8 mouse cellular contexts compared by ENCODE assay signal in the genomic region with DNA sequence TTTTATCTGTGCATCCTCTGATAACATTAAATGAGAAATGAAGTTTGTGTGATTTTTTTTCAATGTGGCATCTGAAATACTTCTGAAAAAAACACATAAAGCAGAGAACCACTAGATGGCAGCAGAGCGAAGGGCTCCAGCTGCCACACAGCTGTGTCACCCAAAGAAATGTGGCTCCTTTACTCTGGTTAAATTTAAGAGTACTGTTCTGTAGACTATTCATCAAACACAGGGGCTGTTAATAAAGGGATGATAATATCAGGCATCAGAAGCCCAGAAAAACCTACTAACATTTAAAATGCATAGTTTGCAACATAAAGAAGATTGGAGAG. TPM values are rescaled to one million over a fixed set of nuclear protein-coding genes. Genes with fewer than 3 reads are reported as not detected.
A peak's percentile ranks its signal among the peaks of the same experiment; 100 is the strongest.
DNase-seq lines count a peak whose midpoint lies in the region; ATAC-seq and TF ChIP-seq lines count a peak whose summit lies in the region.

No protein-coding gene starts in this region.

- DNase-seq in kidney, adult 8-10 months: peak; percentile 14 to 36
- no peak for DNase-seq in kidney, adult 11 months
- peak; percentile 44 for DNase-seq in ES-CJ7 (ENCODE audit: low read depth, low spot score)
- peak; percentile 39 for DNase-seq in c-Kit-positive CD71-negative TER-119-negative erythroid progenitor cells, embryonic 14.5 days (ENCODE audit: low read depth)
- DNase-seq in heart, postnatal 36 days: peak; percentile 26 to 31
- peak; percentile 89 for DNase-seq in limb, embryonic 14.5 days (ENCODE audit: low spot score)
- no peak for DNase-seq in Muller cell, postnatal 12 days (ENCODE audit: inconsistent ontology term)

- H3K4me2 ChIP-seq in limb, embryonic 14.5 days (replicated peaks; ENCODE audit: low read depth, low read length, severe bottlenecking): no peak overlapping the region
- no peak overlapping the region for H3K4me2 ChIP-seq in neural tube, embryonic 13.5 days

- TF ChIP-seq POLR2A in limb, embryonic 14.5 days (IDR thresholded peaks at IDR 0.05; ENCODE audit: borderline replicate concordance, extremely low read depth, insufficient read depth, insufficient read length): no peak

- no peak overlapping the region for H3K9ac ChIP-seq in limb, embryonic 14.5 days (ENCODE audit: low read depth, low read length, severe bottlenecking)
- H3K9ac ChIP-seq in neural tube, embryonic 13.5 days: no peak overlapping the region

- H3K4me1 ChIP-seq in limb, embryonic 14.5 days (ENCODE audit: control insufficient read depth, insufficient read depth, low read length): no peaks in the 10 kb centered on the region
- H3K4me1 ChIP-seq in neural tube, embryonic 13.5 days (replicated peaks): no peaks in the 10 kb centered on the region

- no peaks in the 10 kb centered on the region for H3K27me3 ChIP-seq in limb, embryonic 14.5 days (ENCODE audit: control insufficient read depth, insufficient read depth, low read length)
- H3K27me3 ChIP-seq in neural tube, embryonic 13.5 days: no peaks in the 10 kb centered on the region

- H3K27ac ChIP-seq in limb, embryonic 14.5 days (replicated peaks; ENCODE audit: low read depth, low read length): no peak overlapping the region
- H3K27ac ChIP-seq in neural tube, embryonic 13.5 days (replicated peaks): no peak overlapping the region

- intact Hi-C loops in heart, postnatal 36 days (cut with DNase I): loop anchor here (1.0 to 10.0 kb wide), 4 partner anchors 158 to 1240 kb away; a partner anchor contains a TSS

- H3K36me3 ChIP-seq in limb, embryonic 14.5 days (ENCODE audit: control insufficient read depth, insufficient read depth, low read length): no peaks in the 10 kb centered on the region
- no peaks in the 10 kb centered on the region for H3K36me3 ChIP-seq in neural tube, embryonic 13.5 days

- 0% methylated on average over 1 of the region's 1 CpGs for WGBS in limb, embryonic 14.5 days
- WGBS in neural tube, embryonic 13.5 days: 0% methylated on average over 1 of the region's 1 CpGs

- H3K9me3 ChIP-seq in limb, embryonic 14.5 days (ENCODE audit: control insufficient read depth, low read length): no peaks in the 10 kb centered on the region
- no peaks in the 10 kb centered on the region for H3K9me3 ChIP-seq in neural tube, embryonic 13.5 days

- H3K4me3 ChIP-seq in limb, embryonic 14.5 days (replicated peaks; ENCODE audit: low read length): no peak overlapping the region
- no peak overlapping the region for H3K4me3 ChIP-seq in neural tube, embryonic 13.5 days

- no peak for ATAC-seq in limb, embryonic 14.5 days (ENCODE audit: low FRiP score, low read depth)
- ATAC-seq in neural tube, embryonic 13.5 days (ENCODE audit: low read depth): peak; percentile 88

RNA-seq across cellular contexts. Expression of a gene that starts 38.1 kb away (rescaled TPM):
- not detected for total RNA-seq in heart, postnatal 36 days (2021)
- polyA plus RNA-seq in limb, embryonic 14.5 days (2012; rRNA removed): not detected in 2 replicates
- polyA plus RNA-seq in limb, embryonic 14.5 days (2014; fragmentation: Nextera tagmentation; extraction: Ambion mirVana): 0.30 TPM in 1 of 2 replicates, not detected in the other
- not detected in 2 replicates for polyA plus RNA-seq in neural tube, embryonic 13.5 days (2015; fragmentation: Nextera tagmentation; extraction: Ambion mirVana)

RNA-seq across cellular contexts. Expression of a gene that starts 57.2 kb away (rescaled TPM):
- 100 to 1,000 TPM; 170 to 180 TPM for total RNA-seq in heart, postnatal 36 days (2021)
- 81.1 and 112 TPM in 2 replicates for polyA plus RNA-seq in limb, embryonic 14.5 days (2012; rRNA removed)
- polyA plus RNA-seq in limb, embryonic 14.5 days (2014; fragmentation: Nextera tagmentation; extraction: Ambion mirVana): 183 and 204 TPM in 2 replicates
- 389 and 400 TPM in 2 replicates for polyA plus RNA-seq in neural tube, embryonic 13.5 days (2015; fragmentation: Nextera tagmentation; extraction: Ambion mirVana)

RNA-seq across cellular contexts. Expression of a gene that starts 58.2 kb away (rescaled TPM):
- total RNA-seq in heart, postnatal 36 days (2021): 10 to 100 TPM; 14.5 to 17.2 TPM
- 16.9 and 21.8 TPM in 2 replicates for polyA plus RNA-seq in limb, embryonic 14.5 days (2012; rRNA removed)
- polyA plus RNA-seq in limb, embryonic 14.5 days (2014; fragmentation: Nextera tagmentation; extraction: Ambion mirVana): 33.8 and 37.8 TPM in 2 replicates
- 58.3 and 62.6 TPM in 2 replicates for polyA plus RNA-seq in neural tube, embryonic 13.5 days (2015; fragmentation: Nextera tagmentation; extraction: Ambion mirVana)

Comparison
In these comparisons a context has a peak if more than half of its experiments do, and no peak if none do; other contexts are left out.
1. DNase-seq: peak in kidney, adult 8-10 months (2 of 2), ES-CJ7 (single experiment), c-Kit-positive CD71-negative TER-119-negative erythroid progenitor cells, embryonic 14.5 days (single experiment), heart, postnatal 36 days (2 of 2) and limb, embryonic 14.5 days (single experiment); none in kidney, adult 11 months (single experiment) and Muller cell, postnatal 12 days (single experiment).